Mouse (Mus musculus): ENCODE measurements around the gene Saxo1. TPM values are rescaled to one million over a fixed set of nuclear protein-coding genes. Genes with fewer than 3 reads are reported as not detected.

Saxo1 gene
- polyA plus RNA-seq, 1 experiment from 2014 or later = not detected

GRCm38 (mm10) chr4:86561061-86561460 is 2.9 kb upstream of the Saxo1 start:
- Histone ChIP-seq H3K27ac (ENCODE audit: low read length) (no peak overlapping the region), H3K9me3 (replicated peaks; ENCODE audit: control insufficient read depth, low read length) (no peaks in the 10 kb centered on the region), H3K9ac (ENCODE audit: low read length) (no peak overlapping the region), H3K4me2 (ENCODE audit: low read depth, low read length) (no peak overlapping the region), H3K4me1 (ENCODE audit: control insufficient read depth, insufficient read depth, low read length) (no peaks in the 10 kb centered on the region), H3K27me3 (ENCODE audit: control insufficient read depth, insufficient read depth, low read length) (no peaks in the 10 kb centered on the region), H3K36me3 (ENCODE audit: control insufficient read depth, insufficient read depth) (no peaks in the 10 kb centered on the region), H3K4me3 (ENCODE audit: low read length) (no peak overlapping the region)
- 90% methylated on average over 3 of the region's 3 CpGs for WGBS
- ATAC-seq (replicated peaks; ENCODE audit: extremely low read depth, insufficient read depth, low FRiP score) = no peak

- WGBS = 64% methylated on average over 4 of the region's 4 CpGs
- H3K9me3 ChIP-seq (replicated peaks; ENCODE audit: control insufficient read depth, low read length) = no peaks in the 10 kb centered on the region
- H3K27ac ChIP-seq (ENCODE audit: low read length) = no peak overlapping the region
- H3K4me2 ChIP-seq (ENCODE audit: low read depth, low read length) = no peak overlapping the region
- H3K27me3 ChIP-seq (ENCODE audit: control insufficient read depth, insufficient read depth, low read length) = no peaks in the 10 kb centered on the region
- no peak overlapping the region for H3K4me3 ChIP-seq (ENCODE audit: low read length)
- H3K9ac ChIP-seq (ENCODE audit: low read length) = no peak overlapping the region
- ATAC-seq (replicated peaks; ENCODE audit: extremely low read depth, insufficient read depth, low FRiP score) = no peak
- no peaks in the 10 kb centered on the region for H3K36me3 ChIP-seq (ENCODE audit: control insufficient read depth, insufficient read depth)
- no peaks in the 10 kb centered on the region for H3K4me1 ChIP-seq (ENCODE audit: control insufficient read depth, insufficient read depth, low read length)
These were observed 878 bp upstream of the Saxo1 start for GRCm38 (mm10) chr4:86559006-86559405.

DNA sequence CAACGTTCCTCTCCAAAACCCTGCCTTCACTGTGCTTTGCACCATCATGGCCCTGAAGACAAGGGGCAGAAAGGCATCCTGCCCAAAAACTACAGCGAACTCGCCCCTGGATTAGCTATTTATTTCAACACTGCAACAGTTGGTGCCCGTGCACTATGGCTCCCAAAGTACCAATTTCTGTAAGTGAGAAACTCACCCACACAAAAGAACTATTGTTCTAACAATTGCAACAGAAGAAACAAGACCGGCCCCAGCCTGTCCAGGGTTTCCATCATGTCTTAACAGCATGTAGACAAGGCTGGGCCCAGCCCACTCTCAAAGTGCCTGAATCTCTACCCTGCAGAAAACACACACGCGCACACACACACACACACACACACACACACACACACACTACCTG is 757 bp downstream of the Saxo1 start:
- Histone ChIP-seq H3K27ac (ENCODE audit: low read length) (no peak overlapping the region), H3K36me3 (ENCODE audit: control insufficient read depth, insufficient read depth) (no peaks in the 10 kb centered on the region), H3K9ac (ENCODE audit: low read length) (no peak overlapping the region), H3K27me3 (ENCODE audit: control insufficient read depth, insufficient read depth, low read length) (no peaks in the 10 kb centered on the region), H3K4me3 (ENCODE audit: low read length) (no peak overlapping the region), H3K4me1 (ENCODE audit: control insufficient read depth, insufficient read depth, low read length) (no peaks in the 10 kb centered on the region), H3K9me3 (replicated peaks; ENCODE audit: control insufficient read depth, low read length) (no peaks in the 10 kb centered on the region), H3K4me2 (ENCODE audit: low read depth, low read length) (no peak overlapping the region)
- 71% methylated on average over 7 of the region's 7 CpGs for WGBS
- ATAC-seq (replicated peaks; ENCODE audit: extremely low read depth, insufficient read depth, low FRiP score) = no peak

GRCm38 (mm10) chr4:86555035-86555707 is 3.0 kb downstream of the Saxo1 start:
- no peaks in the 10 kb centered on the region for H3K4me1 ChIP-seq (ENCODE audit: control insufficient read depth, insufficient read depth, low read length)
- 21% methylated on average over 6 of the region's 6 CpGs for WGBS
- ATAC-seq (replicated peaks; ENCODE audit: extremely low read depth, insufficient read depth, low FRiP score) = no peak
- H3K27me3 ChIP-seq (ENCODE audit: control insufficient read depth, insufficient read depth, low read length) = no peaks in the 10 kb centered on the region
- H3K36me3 ChIP-seq (ENCODE audit: control insufficient read depth, insufficient read depth) = no peaks in the 10 kb centered on the region
- H3K9me3 ChIP-seq (replicated peaks; ENCODE audit: control insufficient read depth, low read length) = no peaks in the 10 kb centered on the region
- no peak overlapping the region for H3K27ac ChIP-seq (ENCODE audit: low read length)
- H3K4me3 ChIP-seq (ENCODE audit: low read length) = no peak overlapping the region
- no peak overlapping the region for H3K4me2 ChIP-seq (ENCODE audit: low read depth, low read length)
- H3K9ac ChIP-seq (ENCODE audit: low read length) = no peak overlapping the region

GRCm38 (mm10) chr4:86548332-86548731 is 9.8 kb downstream of the Saxo1 start:
- Histone ChIP-seq H3K36me3 (ENCODE audit: control insufficient read depth, insufficient read depth) (no peaks in the 10 kb centered on the region), H3K9ac (ENCODE audit: low read length) (no peak overlapping the region), H3K4me2 (ENCODE audit: low read depth, low read length) (no peak overlapping the region), H3K9me3 (replicated peaks; ENCODE audit: control insufficient read depth, low read length) (no peaks in the 10 kb centered on the region), H3K4me3 (ENCODE audit: low read length) (no peak overlapping the region), H3K4me1 (ENCODE audit: control insufficient read depth, insufficient read depth, low read length) (peaks cover 6% of the 10 kb centered on the region), H3K27me3 (ENCODE audit: control insufficient read depth, insufficient read depth, low read length) (no peaks in the 10 kb centered on the region; the same call in 1 of the 2 replicates), H3K27ac (ENCODE audit: low read length) (no peak overlapping the region)
- WGBS = 82% methylated on average over 9 of the region's 9 CpGs
- ATAC-seq (replicated peaks; ENCODE audit: extremely low read depth, insufficient read depth, low FRiP score) = no peak

GRCm38 (mm10) chr4:86545615-86546014 is 12.5 kb downstream of the Saxo1 start:
- H3K27ac ChIP-seq (ENCODE audit: low read length) = peak overlapping the region; percentile 48; the same call in 1 of the 2 replicates
- no peaks in the 10 kb centered on the region for H3K36me3 ChIP-seq (ENCODE audit: control insufficient read depth, insufficient read depth)
- ATAC-seq (replicated peaks; ENCODE audit: extremely low read depth, insufficient read depth, low FRiP score) = no peak
- 40% methylated on average over 5 of the region's 5 CpGs for WGBS
- peak overlapping the region; percentile 11; the same call in 1 of the 2 replicates for H3K9ac ChIP-seq (ENCODE audit: low read length)
- no peak overlapping the region for H3K4me3 ChIP-seq (ENCODE audit: low read length)
- H3K27me3 ChIP-seq (ENCODE audit: control insufficient read depth, insufficient read depth, low read length) = no peaks in the 10 kb centered on the region; the same call in 1 of the 2 replicates
- no peak overlapping the region for H3K4me2 ChIP-seq (ENCODE audit: low read depth, low read length)
- H3K4me1 ChIP-seq (ENCODE audit: control insufficient read depth, insufficient read depth, low read length) = peaks cover 6% of the 10 kb centered on the region
- H3K9me3 ChIP-seq (replicated peaks; ENCODE audit: control insufficient read depth, low read length) = no peaks in the 10 kb centered on the region

- Histone ChIP-seq H3K4me1 (ENCODE audit: control insufficient read depth, insufficient read depth, low read length) (peaks cover 6% of the 10 kb centered on the region), H3K4me3 (ENCODE audit: low read length) (no peak overlapping the region), H3K9me3 (replicated peaks; ENCODE audit: control insufficient read depth, low read length) (no peaks in the 10 kb centered on the region), H3K36me3 (ENCODE audit: control insufficient read depth, insufficient read depth) (no peaks in the 10 kb centered on the region), H3K27ac (ENCODE audit: low read length) (no peak overlapping the region; the same call in 1 of the 2 replicates), H3K9ac (ENCODE audit: low read length) (no peak overlapping the region), H3K27me3 (ENCODE audit: control insufficient read depth, insufficient read depth, low read length) (no peaks in the 10 kb centered on the region; the same call in 1 of the 2 replicates), H3K4me2 (ENCODE audit: low read depth, low read length) (no peak overlapping the region)
- ATAC-seq (replicated peaks; ENCODE audit: extremely low read depth, insufficient read depth, low FRiP score) = no peak
- WGBS = 69% methylated on average over 3 of the region's 3 CpGs
These were observed 14.1 kb downstream of the Saxo1 start for GRCm38 (mm10) chr4:86543999-86544398.

DNA sequence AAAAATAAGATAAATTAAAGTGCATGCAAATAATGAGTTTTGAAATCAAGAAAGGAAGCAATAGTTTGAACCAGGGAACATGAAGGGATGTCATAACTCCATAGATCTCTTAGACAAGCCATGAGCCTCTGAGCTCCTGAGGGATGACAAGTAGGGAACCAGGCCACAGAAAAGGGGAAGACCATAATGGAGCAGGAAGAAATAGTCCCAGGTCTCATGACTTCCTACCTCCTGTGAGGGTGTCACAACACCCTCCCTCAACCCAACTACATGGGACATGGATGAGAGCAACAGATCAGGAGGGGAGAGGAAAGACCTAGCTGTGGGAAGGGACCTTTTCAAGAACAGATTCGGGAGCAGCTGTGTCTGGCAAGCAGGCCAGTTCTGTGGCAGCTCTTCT is 16.6 kb downstream of the Saxo1 start:
- Histone ChIP-seq H3K4me3 (ENCODE audit: low read length) (no peak overlapping the region), H3K27ac (ENCODE audit: low read length) (no peak overlapping the region), H3K4me2 (ENCODE audit: low read depth, low read length) (no peak overlapping the region), H3K9me3 (replicated peaks; ENCODE audit: control insufficient read depth, low read length) (no peaks in the 10 kb centered on the region), H3K4me1 (ENCODE audit: control insufficient read depth, insufficient read depth, low read length) (peaks cover 6% of the 10 kb centered on the region), H3K36me3 (ENCODE audit: control insufficient read depth, insufficient read depth) (no peaks in the 10 kb centered on the region), H3K27me3 (ENCODE audit: control insufficient read depth, insufficient read depth, low read length) (no peaks in the 10 kb centered on the region), H3K9ac (ENCODE audit: low read length) (no peak overlapping the region)
- ATAC-seq (replicated peaks; ENCODE audit: extremely low read depth, insufficient read depth, low FRiP score) = no peak
- 67% methylated on average over 1 of the region's 1 CpGs for WGBS

GRCm38 (mm10) chr4:86538936-86539335 is 19.2 kb downstream of the Saxo1 start:
- WGBS = 86% methylated on average over 5 of the region's 5 CpGs
- no peak for ATAC-seq (replicated peaks; ENCODE audit: extremely low read depth, insufficient read depth, low FRiP score)

More at GRCm38 (mm10) chr4:86538936-86539335, 19.2 kb downstream of the Saxo1 start:
- Histone ChIP-seq H3K9me3 (replicated peaks; ENCODE audit: control insufficient read depth, low read length) (no peaks in the 10 kb centered on the region), H3K36me3 (ENCODE audit: control insufficient read depth, insufficient read depth) (no peaks in the 10 kb centered on the region), H3K4me2 (ENCODE audit: low read depth, low read length) (no peak overlapping the region), H3K27ac (ENCODE audit: low read length) (no peak overlapping the region), H3K27me3 (ENCODE audit: control insufficient read depth, insufficient read depth, low read length) (no peaks in the 10 kb centered on the region), H3K4me3 (ENCODE audit: low read length) (no peak overlapping the region), H3K9ac (ENCODE audit: low read length) (no peak overlapping the region), H3K4me1 (ENCODE audit: control insufficient read depth, insufficient read depth, low read length) (no peaks in the 10 kb centered on the region; the same call in 1 of the 2 replicates)
